Comparison of ENCODE assay signal across 8 mouse cellular contexts in genomic region chr6:136505867-136506266, GRCm38 (mm10). TPM values are rescaled to one million over a fixed set of nuclear protein-coding genes. Genes with fewer than 3 reads are reported as not detected.
DNase-seq lines count a peak whose midpoint lies in the region; ATAC-seq and TF ChIP-seq lines count a peak whose summit lies in the region.
"Not testable (repeated sequence)": the region's sequence is repeated elsewhere in the genome, so short reads cannot be mapped to it uniquely, and the experiment has no call there.

Gene Atf7ip (plus strand): TSS chr6:136506167.

- TF ChIP-seq POLR2A in limb, embryonic 14.5 days (IDR thresholded peaks at IDR 0.05; ENCODE audit: borderline replicate concordance, extremely low read depth, insufficient read depth, insufficient read length), result not testable (repeated sequence)

- not testable (repeated sequence) for H3K9me3 ChIP-seq in embryonic facial prominence, embryonic 15.5 days (replicated peaks); limb, embryonic 14.5 days (ENCODE audit: control insufficient read depth, low read length); midbrain, embryonic 12.5 days; stomach, embryonic 16.5 days (replicated peaks; ENCODE audit: control insufficient read depth, low read length)

- not testable (repeated sequence) for DNase-seq in adrenal gland, adult 2 months; gastrocnemius, postnatal 36 days; heart, postnatal 4 days; layer of hippocampus, adult 18-20 months (ENCODE audit: low spot score in 2 of 2); limb, embryonic 14.5 days (ENCODE audit: low spot score)

- H3K36me3 ChIP-seq in embryonic facial prominence, embryonic 15.5 days; limb, embryonic 14.5 days (ENCODE audit: control insufficient read depth, insufficient read depth, low read length); midbrain, embryonic 12.5 days; stomach, embryonic 16.5 days (ENCODE audit: control insufficient read depth, insufficient read depth, low read length): not testable (repeated sequence)

- intact Hi-C loops in gastrocnemius, postnatal 36 days (cut with DNase I), result not testable (repeated sequence)

- not testable (repeated sequence) for H3K4me1 ChIP-seq in embryonic facial prominence, embryonic 15.5 days; limb, embryonic 14.5 days (ENCODE audit: control insufficient read depth, insufficient read depth, low read length); midbrain, embryonic 12.5 days; stomach, embryonic 16.5 days (ENCODE audit: control insufficient read depth, insufficient read depth, low read length)

- WGBS in embryonic facial prominence, embryonic 15.5 days, result 80% methylated on average over 3 of the region's 3 CpGs
- WGBS in limb, embryonic 14.5 days, result 70% methylated on average over 1 of the region's 3 CpGs
- 89% methylated on average over 3 of the region's 3 CpGs for WGBS in midbrain, embryonic 12.5 days
- WGBS in stomach, embryonic 16.5 days, result 84% methylated on average over 3 of the region's 3 CpGs

- H3K27ac ChIP-seq in embryonic facial prominence, embryonic 15.5 days (replicated peaks); limb, embryonic 14.5 days (replicated peaks; ENCODE audit: low read depth, low read length); midbrain, embryonic 12.5 days (replicated peaks); stomach, embryonic 16.5 days (ENCODE audit: low read length): not testable (repeated sequence)

- H3K4me2 ChIP-seq in embryonic facial prominence, embryonic 15.5 days (replicated peaks); limb, embryonic 14.5 days (replicated peaks; ENCODE audit: low read depth, low read length, severe bottlenecking); midbrain, embryonic 12.5 days (replicated peaks); stomach, embryonic 16.5 days (ENCODE audit: low read depth, low read length): not testable (repeated sequence)

- ATAC-seq in embryonic facial prominence, embryonic 15.5 days (ENCODE audit: insufficient number of reproducible peaks, low FRiP score, low TSS enrichment, low read depth); limb, embryonic 14.5 days (ENCODE audit: low FRiP score, low read depth); midbrain, embryonic 12.5 days (ENCODE audit: low FRiP score, low read depth); stomach, embryonic 16.5 days (ENCODE audit: insufficient read depth, low FRiP score): not testable (repeated sequence)

- not testable (repeated sequence) for H3K9ac ChIP-seq in embryonic facial prominence, embryonic 15.5 days; limb, embryonic 14.5 days (ENCODE audit: low read depth, low read length, severe bottlenecking); midbrain, embryonic 12.5 days (replicated peaks); stomach, embryonic 16.5 days (ENCODE audit: low read length)

- H3K27me3 ChIP-seq in embryonic facial prominence, embryonic 15.5 days; limb, embryonic 14.5 days (ENCODE audit: control insufficient read depth, insufficient read depth, low read length); midbrain, embryonic 12.5 days; stomach, embryonic 16.5 days (ENCODE audit: control insufficient read depth, insufficient read depth, low read length): not testable (repeated sequence)

- not testable (repeated sequence) for H3K4me3 ChIP-seq in embryonic facial prominence, embryonic 15.5 days (replicated peaks); limb, embryonic 14.5 days (replicated peaks; ENCODE audit: low read length); midbrain, embryonic 12.5 days; stomach, embryonic 16.5 days (replicated peaks; ENCODE audit: low read length)

RNA-seq across cellular contexts. Expression of gene Atf7ip, which starts in this region (rescaled TPM):
- 10 to 100 TPM; 60.9 to 62.4 TPM for total RNA-seq in adrenal gland, adult 2 months (2021)
- 16.4 and 21.6 TPM in 2 replicates for polyA plus RNA-seq in adrenal gland, adult 2 months (2012; rRNA removed)
- polyA plus RNA-seq in embryonic facial prominence, embryonic 15.5 days (2015; fragmentation: Nextera tagmentation; extraction: Ambion mirVana), result 35.5 and 37.5 TPM in 2 replicates
- total RNA-seq in gastrocnemius, postnatal 36 days (2021), result 10 to 100 TPM; 31.6 to 41.6 TPM
- 100 to 1,000 TPM; 107 to 108 TPM for total RNA-seq in heart, postnatal 4 days (2021)
- total RNA-seq in layer of hippocampus, adult 18-20 months (2021), result 100 to 1,000 TPM; 103 to 122 TPM
- 35.7 and 46.3 TPM in 2 replicates for polyA plus RNA-seq in limb, embryonic 14.5 days (2012; rRNA removed)
- 38.4 and 41.8 TPM in 2 replicates for polyA plus RNA-seq in limb, embryonic 14.5 days (2014; fragmentation: Nextera tagmentation; extraction: Ambion mirVana)
- 61.4 TPM in 2 replicates for polyA plus RNA-seq in midbrain, embryonic 12.5 days (2016; fragmentation: Nextera tagmentation; extraction: Ambion mirVana)
- 30.0 and 34.0 TPM in 2 replicates for polyA plus RNA-seq in stomach, embryonic 16.5 days (2015; fragmentation: Nextera tagmentation; extraction: Ambion mirVana)
